Mouse (Mus musculus): Measurements from ENCODE around the gene Svs6.
"Not testable (repeated sequence)": the region's sequence is repeated elsewhere in the genome, so short reads cannot be mapped to it uniquely, and the experiment has no call there.

Gene Svs6

GRCm38 (mm10) chr2:164316451-164316850, at the start of gene Svs6:
Gene Svs6, plus strand, starts transcription at chr2:164316751.
- not testable (repeated sequence) for DNase-seq

- no peak for DNase-seq
Measured at GRCm38 (mm10) chr2:164278359-164278758, 38.2 kb upstream of the Svs6 start, which contains the start of gene Svs4. Gene Svs4, minus strand, starts transcription at chr2:164278459.

DNA sequence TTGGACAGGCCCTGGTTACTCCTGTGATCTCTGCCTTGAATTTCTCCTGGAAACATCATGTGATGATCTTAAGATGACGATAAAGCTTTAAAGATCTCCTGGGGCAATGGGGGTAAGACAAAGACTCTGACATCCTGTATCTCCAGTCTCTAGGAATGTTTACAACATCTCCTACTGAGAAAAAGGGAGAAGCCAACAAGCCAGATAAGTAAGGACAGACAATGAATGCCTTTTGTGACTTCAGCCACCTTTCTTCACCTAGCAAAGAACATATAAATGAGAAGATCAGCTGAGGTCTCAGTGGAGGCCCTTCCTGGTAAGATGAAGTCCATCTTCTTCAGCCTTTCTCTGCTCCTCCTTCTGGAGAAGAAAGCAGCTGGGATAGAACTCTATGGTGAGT, 27.6 kb upstream of the Svs6 start, which contains the start of gene Svs3a:
TSS of gene Svs3a (plus strand) at position 301 of the 400 bp plus-strand sequence.
- not testable (repeated sequence) for DNase-seq

DNA sequence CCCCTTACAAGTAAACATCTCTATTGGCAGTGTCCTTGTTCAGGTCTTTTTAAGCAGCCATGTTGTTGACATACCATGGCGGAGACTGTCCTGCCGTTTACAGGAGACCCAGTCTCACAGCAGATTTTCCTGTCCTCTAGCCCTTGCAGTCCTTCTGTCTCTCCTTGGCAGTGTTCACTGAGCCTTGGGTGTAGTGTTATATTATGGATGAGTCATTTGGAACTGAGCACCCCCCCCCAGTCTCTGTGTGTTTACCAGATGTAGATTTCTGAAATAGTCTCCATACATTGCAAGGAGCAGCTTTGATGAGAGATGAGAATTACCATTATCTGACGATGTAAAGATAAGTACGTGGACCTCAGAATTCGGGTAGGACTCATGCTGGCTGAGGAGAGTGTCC, 4.0 kb upstream of the Svs6 start:
- DNase-seq, result no peak

DNA sequence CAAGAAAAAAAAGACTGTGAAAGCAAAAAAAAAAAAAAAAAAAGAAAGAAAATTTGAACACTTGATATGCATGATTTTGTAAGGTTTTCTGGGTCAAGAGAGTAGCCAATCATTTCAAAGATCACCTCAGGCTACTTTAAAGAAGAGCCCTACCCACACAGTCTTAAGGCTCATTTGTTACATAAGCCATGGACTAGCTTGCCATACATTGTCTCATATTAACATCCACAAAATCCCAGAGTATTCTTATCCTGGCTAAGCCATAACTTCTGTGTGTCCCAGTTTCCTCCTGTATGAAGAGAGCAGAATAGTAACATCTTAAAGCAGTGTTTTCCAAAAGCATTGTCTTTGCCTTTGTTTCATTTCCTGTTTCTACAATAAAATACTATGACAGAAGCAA, 1.1 kb upstream of the Svs6 start:
- not testable (repeated sequence) for DNase-seq

DNA sequence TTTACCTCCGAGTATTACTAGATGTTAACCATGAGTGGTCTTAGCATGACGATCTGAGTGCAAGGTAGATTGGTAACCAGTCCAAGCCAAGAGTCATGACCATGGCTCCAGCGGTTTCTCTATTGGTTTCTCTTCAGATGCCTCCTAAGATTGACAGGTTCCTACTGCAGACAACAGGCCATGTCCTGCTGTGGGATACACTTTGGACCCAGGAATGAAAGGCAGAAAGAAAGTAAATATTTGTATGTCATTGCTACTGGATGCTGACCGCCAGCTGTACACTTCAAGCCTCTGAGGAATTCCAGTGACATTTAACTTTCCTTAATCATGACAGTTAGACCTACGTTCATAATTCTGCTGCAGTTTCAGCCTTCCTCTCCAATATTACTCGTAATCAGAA, 4.4 kb downstream of the Svs6 start:
- DNase-seq, result no peak

DNA sequence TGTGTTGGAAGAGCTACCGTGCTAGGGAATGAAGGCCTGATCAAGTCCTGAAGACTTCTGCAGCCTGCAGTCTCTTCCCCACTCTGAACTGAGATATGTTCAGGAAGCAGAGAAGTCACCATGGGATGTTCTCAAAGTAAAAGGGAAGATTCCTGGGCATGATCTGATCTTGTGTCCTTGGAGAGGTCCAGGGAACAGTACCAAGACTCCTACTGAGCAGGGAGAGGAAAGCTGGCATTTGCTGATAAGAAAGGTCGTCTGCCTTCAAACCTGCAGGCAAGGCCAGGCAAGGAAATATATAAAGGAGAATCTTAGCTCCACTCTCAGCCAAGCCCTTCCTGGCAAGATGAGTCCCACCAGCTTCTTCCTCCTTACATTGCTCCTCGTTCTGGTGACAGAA, 15.9 kb downstream of the Svs6 start, which contains the start of gene Svs5:
TSS of gene Svs5 (plus strand) at position 301 of the 400 bp plus-strand sequence.
- DNase-seq, result not testable (repeated sequence)

DNA sequence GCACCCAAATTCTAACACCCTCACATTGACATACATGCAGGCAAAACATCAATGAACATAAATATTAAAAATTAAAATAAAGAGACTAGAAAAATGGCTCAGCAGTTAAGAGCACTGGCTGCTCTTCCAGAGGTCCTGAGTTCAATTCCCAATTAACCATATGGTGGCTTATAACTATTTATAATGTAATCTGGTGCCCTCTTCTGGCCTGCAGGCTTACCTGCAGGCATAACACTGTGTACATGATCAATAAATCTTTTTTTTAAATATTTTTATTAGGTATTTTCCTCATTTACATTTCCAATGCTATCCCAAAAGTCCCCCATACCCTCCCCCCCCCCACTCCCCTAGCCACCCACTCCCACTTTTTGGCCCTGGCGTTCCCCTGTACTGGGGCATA, 27.2 kb downstream of the Svs6 start:
- not testable (repeated sequence) for DNase-seq

GRCm38 (mm10) chr2:164347697-164348096, 31.1 kb downstream of the Svs6 start:
- DNase-seq, result not testable (repeated sequence)

DNA sequence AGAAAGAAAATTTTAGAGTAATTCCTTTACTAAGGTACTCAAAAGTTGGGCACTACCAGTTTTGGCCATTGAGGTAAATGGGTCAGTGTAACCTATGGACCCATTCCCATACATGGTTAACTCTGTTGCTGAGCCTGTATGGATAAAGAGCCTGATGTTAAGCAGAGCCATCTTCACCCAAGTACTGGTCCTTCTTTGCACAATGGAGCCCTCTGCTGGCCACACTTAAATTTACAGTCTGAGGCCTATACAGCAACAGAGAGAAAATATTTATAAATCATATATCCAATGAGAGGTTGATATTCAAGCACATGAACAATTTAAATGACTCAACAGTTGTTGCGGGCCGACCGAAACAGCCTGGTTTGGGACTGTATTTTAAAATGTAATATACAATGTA, 32.4 kb downstream of the Svs6 start:
- DNase-seq, result peak; percentile 71

- DNase-seq, result no peak
Measured at GRCm38 (mm10) chr2:164352697-164353096, 36.1 kb downstream of the Svs6 start.

- no peak for DNase-seq
Measured at GRCm38 (mm10) chr2:164353356-164353755, 36.8 kb downstream of the Svs6 start.

DNA sequence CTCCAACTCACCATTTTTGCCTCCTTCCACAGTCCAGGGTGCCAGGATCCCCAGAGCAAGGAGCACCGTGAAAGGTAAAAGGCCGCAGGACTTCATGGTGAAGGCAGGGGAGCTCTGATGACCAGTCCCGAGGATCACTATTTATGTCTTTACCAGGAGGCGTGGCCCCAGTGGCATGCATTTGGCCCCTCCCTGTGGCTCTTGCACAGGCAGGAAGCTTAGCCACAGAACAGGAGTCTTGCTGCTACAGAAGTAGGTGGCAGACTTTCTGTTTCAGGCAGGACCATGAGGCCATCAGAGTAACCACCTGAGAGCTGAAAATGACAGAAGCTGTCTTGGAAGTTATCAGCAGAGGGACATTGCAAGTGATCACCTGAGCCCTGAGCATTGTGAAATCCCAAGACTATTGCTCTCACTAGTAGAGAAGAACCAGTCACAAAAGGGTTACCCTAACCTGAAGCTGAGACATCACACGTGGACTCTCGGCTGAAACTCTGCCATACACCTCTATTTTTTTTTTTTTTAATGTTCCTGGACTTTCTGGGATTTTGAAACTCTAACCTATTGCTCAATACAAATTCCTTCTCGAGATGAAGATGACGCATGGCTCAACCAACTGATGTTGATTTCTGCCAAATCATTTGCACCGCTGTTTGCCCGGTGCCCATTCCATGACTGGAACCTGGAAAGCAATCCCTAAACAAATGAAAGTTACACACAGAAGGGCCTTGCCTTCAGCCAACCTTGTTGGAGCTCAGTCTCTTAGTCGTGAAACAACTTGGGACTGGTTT, 39.8 kb downstream of the Svs6 start:
- DNase-seq, result no peak

GRCm38 (mm10) chr2:164358373-164358772, 41.8 kb downstream of the Svs6 start:
- peak; percentile 41 for DNase-seq

- DNase-seq, result no peak
Measured at GRCm38 (mm10) chr2:164359031-164359430, 42.5 kb downstream of the Svs6 start.

DNA sequence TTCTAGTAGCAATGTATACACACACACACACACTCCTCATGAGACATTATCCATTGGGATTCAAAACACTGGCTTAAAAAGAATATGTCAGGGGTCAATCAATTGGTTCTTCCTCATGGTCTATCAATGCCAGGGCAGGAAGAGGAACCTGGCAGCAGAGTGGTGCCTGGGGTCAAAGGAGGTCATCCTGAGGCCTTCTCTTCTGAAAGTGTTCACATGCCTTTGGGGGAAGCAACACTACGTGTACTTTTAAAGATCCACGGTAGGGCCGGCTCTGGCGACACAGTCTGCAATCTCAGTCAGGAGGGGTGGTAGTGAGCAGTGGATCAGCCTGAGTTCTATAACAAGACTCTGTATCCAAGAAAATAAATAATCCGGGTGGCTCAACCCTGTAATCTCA, 43.1 kb downstream of the Svs6 start:
- no peak for DNase-seq

- no peak for DNase-seq
Measured at GRCm38 (mm10) chr2:164360974-164361657, 44.6 kb downstream of the Svs6 start.

DNA sequence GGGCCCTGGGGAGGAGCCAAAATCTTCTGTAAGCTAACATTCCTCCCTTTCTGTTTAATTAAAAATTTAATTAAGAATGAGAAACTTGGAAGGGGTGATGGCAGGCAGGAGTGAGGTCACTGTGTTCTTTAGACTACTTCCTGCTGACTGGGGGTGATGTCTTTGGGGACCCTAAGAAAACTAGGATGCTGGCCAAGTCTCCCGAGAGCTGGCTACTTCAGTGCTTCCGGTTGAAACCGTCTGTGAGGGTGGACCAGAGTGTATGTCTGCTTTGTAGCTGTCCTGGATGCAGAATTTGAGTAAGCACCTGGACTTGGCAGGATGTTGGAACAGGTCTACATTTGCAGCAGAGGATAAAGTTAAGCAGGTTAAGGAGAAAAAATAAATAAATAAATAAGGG, 50.4 kb downstream of the Svs6 start:
- DNase-seq, result no peak
